Mouse (Mus musculus) stomach, postnatal 0 days (tissue): ENCODE results near the gene Il1r2. TPM values are rescaled to one million over a fixed set of nuclear protein-coding genes. Genes with fewer than 3 reads are reported as not detected.

Source experiments
- ATAC-seq: fragments of 200-750 bp; cut with Nextera tagmentation; 2 replicates; pipeline ENCODE4 v1.8.0; 2017; ENCODE audit not compliant: low FRiP score, low TSS enrichment
- DNase-seq: peaks from one replicate; pipeline ENCODE4 v3.0.0-alpha.2; 2016; ENCODE audit warnings: low spot score
- H3K27ac ChIP-seq: fragments of 300-500 bp; sonication (generic); replicated peaks from 2 replicates; pipeline ENCODE4 v1.5.1; 2014; ENCODE audit warnings: mild to moderate bottlenecking, control low read depth
- H3K27me3 ChIP-seq: fragments of 300-500 bp; sonication (generic); 2 replicates; pipeline ENCODE4 v1.6.1; 2014; ENCODE audit warnings: low read length; ENCODE audit not compliant: control insufficient read depth, insufficient read depth
- H3K36me3 ChIP-seq: fragments of 300-500 bp; sonication (generic); 2 replicates; pipeline ENCODE4 v1.6.1; 2014; ENCODE audit warnings: low read length, mixed read lengths; ENCODE audit not compliant: control insufficient read depth, insufficient read depth
- H3K4me1 ChIP-seq: fragments of 300-500 bp; sonication (generic); replicated peaks from 2 replicates; pipeline ENCODE4 v1.6.1; 2014; ENCODE audit warnings: antibody characterized with exemption; ENCODE audit not compliant: control insufficient read depth, insufficient read depth
- H3K4me2 ChIP-seq: fragments of 300-500 bp; sonication (generic); replicated peaks from 2 replicates; pipeline ENCODE4 v1.6.1; 2014; ENCODE audit warnings: low read depth, mild to moderate bottlenecking, control low read depth, moderate library complexity
- H3K4me3 ChIP-seq: fragments of 300-500 bp; sonication (generic); 2 replicates; pipeline ENCODE4 v1.5.1; 2014; ENCODE audit warnings: low read depth, low read length, control low read depth
- H3K9ac ChIP-seq: fragments of 300-500 bp; sonication (generic); 2 replicates; pipeline ENCODE4 v1.6.1; 2014; ENCODE audit warnings: mild to moderate bottlenecking, low read length, control low read depth, mixed read lengths
- H3K9me3 ChIP-seq: fragments of 300-500 bp; sonication (generic); 2 replicates; pipeline ENCODE4 v1.6.1; 2016; ENCODE audit warnings: low read length; ENCODE audit not compliant: control insufficient read depth
- CTCF ChIP-seq: IDR thresholded peaks from 2 replicates; pipeline ENCODE4 v1.5.1; 2016; ENCODE audit warnings: antibody characterized with exemption, low read depth, mild to moderate bottlenecking, moderate library complexity
- EP300 ChIP-seq: optimal IDR thresholded peaks from 2 replicates; pipeline ENCODE3; 2016; ENCODE audit warnings: antibody characterized with exemption
- WGBS: fragments of 180-500 bp; shearing (Covaris S2); extraction: QIAGEN DNeasy Blood & Tissue Kit; methylation state at CpG from one replicate; pipeline ENCODE4 v1.1.7; 2014; 5-methylcytosine and 5-hydroxymethylcytosine counted together
- polyA plus RNA-seq: library from polyadenylated mRNA; unstranded; fragments of >200 nt; fragmentation: Nextera tagmentation; extraction: Ambion mirVana; gene quantifications from 2 replicates; pipeline ENCODE4 v1.2.1, GENCODE M21; 2015

Il1r2 gene
- polyA plus RNA-seq, 1 experiment from 2014 or later = 18.7 TPM

GRCm38 (mm10) chr1:40174146-40174545 is 100.3 kb downstream of the Il1r2 start:
- H3K36me3 ChIP-seq = no peaks in the 10 kb centered on the region
- H3K9me3 ChIP-seq = no peaks in the 10 kb centered on the region
- no peak for ATAC-seq
- TF ChIP-seq EP300 = no peak
- TF ChIP-seq CTCF = no peak
- WGBS = 62% methylated on average over 3 of the region's 3 CpGs
- H3K4me2 ChIP-seq = no peak overlapping the region
- no peaks in the 10 kb centered on the region for H3K4me1 ChIP-seq
- DNase-seq = no peak
- no peak overlapping the region for H3K27ac ChIP-seq
- no peaks in the 10 kb centered on the region for H3K27me3 ChIP-seq
- no peak overlapping the region for H3K9ac ChIP-seq
- no peak overlapping the region for H3K4me3 ChIP-seq

Other genes starting within 250 kb of the Il1r2 start
- gene Map4k4, start 173.2 kb upstream of the Il1r2 start, polyA plus RNA-seq = 8.5 and 10.1 TPM in 2 replicates
- gene Il1r1, start 151.0 kb downstream of the Il1r2 start, polyA plus RNA-seq = 7.3 TPM in 2 replicates